Mouse (Mus musculus) hematopoietic stem cell, adult 5-6 weeks (primary cell): ENCODE measurements at regions not wholly inside any gene's neighbourhood (a gene's known extent, or its start where the extent isn't known, plus 50 kb on each side); places are given as distances from the start of the nearest gene placed in this dataset.

Source experiments
- ATAC-seq, 2 experiments: fragments of 125-278 bp in 1 of 2; replicated peaks in 1 of 2; 2 replicates each; pipeline ENCODE4 v1.8.0; 2016 to 2017; ENCODE audit warnings: inconsistent platforms in 2 of 2, mild to moderate bottlenecking in 2 of 2, moderate number of reproducible peaks in 2 of 2, low read depth in 1 of 2, moderate TSS enrichment in 1 of 2; ENCODE audit not compliant: low FRiP score in 2 of 2, poor library complexity in 2 of 2, severe bottlenecking in 2 of 2, insufficient read depth in 1 of 2, low TSS enrichment in 1 of 2

DNA sequence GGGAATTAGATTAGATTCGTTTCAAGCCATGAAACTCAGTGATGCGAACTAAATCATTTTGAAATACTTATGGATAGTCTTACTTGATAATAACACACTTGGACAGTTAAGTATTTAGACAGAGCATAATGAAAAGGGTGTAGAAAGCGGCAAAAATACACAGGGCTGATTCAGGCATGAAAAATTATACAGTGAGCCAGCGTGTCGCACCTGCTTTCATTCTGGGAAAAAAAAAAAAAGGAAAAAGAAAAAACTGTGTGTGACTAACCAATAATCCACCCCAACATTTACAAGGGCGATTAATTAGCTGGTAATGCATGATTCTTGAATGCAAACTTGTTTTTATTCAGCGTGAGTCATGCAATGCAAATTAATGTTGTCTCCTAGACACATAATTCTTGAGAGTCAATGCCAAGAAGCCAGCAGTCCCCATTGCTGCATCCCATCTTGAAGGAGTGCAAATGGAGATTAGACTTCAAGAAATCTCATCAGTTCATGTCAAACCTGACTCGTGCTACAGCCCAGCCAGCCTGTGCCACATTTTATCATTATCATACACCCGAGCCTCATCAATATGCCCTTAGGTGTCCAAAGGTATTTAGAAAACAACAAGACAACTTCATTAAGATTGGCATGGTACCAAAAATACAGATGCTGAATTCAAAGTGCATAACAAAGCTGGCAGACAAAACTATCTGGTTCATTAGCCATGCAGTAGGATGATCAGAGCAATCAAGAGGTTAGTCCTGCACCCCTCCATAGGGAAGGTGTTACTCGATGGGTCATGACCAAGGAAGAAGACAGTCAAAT, 714.9 kb downstream of the Efnb2 start:
- ATAC-seq: no peak

DNA sequence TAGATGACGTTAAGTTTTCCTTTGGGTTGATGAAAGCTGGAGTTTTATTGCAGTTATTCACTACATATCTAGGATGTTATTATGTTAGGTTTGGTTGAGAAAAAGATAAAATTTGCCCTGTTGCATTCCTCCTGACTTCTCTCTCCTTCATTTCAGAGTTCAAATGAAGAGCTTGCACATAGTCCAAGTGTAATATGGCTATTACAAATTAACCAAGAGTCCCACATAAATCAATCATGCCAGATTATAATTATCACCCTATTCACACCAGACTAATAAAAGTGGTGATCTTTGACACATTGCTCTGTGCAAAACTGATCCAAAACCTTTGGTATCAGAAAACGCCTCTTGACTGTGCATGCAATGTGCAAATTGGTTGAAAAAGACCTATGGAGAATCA, 724.4 kb downstream of the Efnb2 start:
- no peak for ATAC-seq

DNA sequence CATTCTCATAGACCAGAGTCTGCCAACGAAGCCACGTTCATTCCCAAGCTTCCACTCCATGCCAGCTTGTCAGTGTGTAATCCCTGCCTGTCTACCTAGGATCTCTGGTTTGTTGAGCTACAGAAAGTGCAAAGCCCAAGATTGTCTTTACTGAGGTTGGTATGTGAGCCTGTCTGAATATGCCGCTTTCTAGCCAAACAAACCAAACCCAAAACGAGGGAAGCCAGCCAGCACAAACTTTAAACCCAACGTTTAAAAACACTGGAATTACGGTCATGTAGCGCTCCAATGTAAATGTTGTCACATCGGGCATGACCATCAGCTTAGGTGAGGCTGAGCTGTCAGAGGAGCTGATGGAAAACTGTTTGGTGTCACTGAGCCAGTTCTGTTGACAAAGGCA, 741.6 kb downstream of the Efnb2 start:
- no peak for ATAC-seq

DNA sequence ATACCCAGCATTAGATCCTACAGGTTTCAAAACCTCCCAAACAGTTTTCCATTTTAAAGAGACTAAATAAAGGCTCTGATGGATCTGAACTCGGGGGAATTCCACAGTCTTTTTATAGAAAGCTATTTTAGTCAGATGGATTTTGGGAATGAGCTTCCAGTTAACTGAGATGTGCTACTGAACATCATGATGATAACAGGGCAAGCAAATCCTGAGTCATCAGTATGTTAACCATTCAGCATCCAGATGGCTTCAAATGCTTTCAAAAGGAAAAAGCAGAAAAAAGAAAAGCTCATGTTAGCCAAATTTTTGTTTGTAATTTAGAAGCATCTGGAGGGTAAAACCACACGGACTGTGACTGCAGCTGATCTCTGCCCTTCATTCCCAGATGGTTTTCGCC, 766.7 kb downstream of the Efnb2 start:
- ATAC-seq: no peak

DNA sequence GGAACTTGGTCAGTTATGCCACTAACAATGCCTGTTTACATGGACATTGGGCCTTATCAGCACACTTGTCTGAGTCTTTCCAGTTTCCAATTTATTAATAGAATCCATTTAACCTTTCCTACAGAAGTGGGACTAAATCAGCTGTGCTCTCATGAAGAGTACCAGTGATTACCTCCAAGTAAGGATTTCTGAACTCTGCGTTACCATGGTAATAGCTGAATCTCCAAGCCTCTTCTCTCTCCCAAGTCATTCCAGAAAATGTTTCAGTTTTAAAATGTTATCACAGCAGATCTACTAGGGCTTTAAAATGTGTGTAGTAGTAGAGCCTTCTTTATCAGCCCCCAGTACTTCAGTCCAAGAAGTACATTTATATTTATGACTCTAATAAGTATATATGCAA, 807.9 kb downstream of the Efnb2 start:
- ATAC-seq: no peak

DNA sequence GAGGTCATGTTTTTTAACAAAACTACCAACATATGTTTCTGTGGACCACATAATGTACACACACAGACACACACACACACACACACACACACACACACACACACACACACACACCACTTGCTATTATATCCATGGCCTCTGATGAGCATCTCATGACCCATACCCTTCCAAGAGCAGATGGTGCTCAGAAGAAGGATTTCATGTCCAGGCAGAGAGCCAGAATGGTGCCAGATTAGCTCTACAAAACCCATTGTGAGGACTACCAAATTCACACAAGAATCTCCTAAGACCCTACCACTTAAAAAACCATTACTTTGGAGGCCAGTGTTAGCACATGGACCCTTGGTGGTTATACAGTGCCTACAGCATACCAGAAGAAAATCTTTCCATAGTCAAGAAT, 810.5 kb downstream of the Efnb2 start:
- no peak for ATAC-seq

DNA sequence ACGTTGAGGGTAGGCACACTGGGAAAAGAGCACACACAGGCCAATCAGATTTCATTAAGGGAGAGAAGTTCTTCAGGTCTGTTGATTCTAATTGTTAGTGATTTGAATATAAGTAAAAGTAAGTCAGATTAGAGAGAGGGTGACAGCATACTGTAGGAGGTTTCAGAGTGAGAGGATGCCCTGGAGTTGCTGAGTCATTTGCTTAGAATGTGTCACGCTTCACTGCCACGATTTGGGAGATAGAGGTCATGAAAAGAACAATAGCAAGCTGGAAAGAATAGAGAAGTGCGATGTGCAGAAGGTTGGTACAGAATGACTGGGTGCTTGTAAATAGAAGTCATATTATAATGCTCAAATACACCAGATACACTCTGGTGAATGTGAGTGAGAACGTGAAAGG, 829.1 kb downstream of the Efnb2 start:
- ATAC-seq: no peak

DNA sequence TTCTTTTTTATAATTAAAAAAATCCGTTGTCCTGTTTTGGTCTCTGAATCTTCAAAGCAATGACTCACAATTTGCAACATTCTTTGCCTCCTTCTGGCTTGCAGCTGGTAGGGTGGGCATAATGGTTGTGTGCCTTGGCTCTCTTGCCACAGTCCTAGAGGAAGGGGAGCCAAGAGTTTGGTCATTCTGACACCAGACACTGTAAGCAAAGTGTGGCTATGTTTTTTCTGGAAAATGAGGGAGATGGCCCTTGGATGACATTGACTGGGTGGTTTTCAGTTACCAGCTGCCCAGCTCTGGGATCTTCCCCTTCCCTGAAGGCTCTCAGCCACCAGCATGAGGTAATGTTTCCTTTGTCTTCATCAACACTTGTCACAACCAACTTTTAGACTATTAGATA, 833.2 kb downstream of the Efnb2 start:
- ATAC-seq: no peak

DNA sequence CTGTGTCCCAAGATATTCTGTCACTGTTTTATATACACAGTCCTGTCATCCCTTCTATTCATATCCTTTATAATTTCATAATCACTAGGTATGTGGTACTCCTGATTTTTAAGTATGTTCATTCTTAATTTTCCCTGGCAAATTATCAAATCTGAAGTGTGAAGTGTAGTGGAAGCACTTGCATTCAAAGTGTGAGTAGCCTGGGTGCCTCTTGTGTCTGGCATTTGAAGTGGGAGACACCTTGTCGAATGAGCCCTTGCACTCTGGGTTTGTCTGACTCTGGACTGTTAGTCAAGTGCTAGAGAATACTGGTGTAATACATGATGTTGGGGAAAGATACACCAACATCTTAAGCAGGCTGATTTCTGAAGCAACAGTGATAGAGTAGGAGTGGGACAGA, 852.6 kb downstream of the Efnb2 start:
- ATAC-seq: no peak

DNA sequence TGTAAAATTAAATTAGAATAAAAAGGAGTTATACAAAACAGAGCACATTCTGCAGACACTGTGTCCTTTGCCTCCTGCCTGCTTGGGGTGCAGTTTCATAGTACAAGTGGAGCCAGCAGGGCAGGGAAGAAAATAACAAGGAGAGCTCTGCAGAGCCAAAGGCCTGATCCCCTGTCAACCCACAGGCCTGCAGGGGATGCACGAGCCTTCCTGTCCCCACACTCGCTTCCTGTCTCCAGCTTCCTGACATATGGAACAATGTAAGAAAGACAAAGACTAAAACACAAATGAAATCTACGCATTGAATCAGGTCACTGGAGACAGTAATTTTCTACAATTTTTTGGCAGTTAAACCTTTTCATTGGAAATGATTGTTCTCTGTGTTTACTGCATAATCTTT, 861.8 kb downstream of the Efnb2 start:
- no peak for ATAC-seq

DNA sequence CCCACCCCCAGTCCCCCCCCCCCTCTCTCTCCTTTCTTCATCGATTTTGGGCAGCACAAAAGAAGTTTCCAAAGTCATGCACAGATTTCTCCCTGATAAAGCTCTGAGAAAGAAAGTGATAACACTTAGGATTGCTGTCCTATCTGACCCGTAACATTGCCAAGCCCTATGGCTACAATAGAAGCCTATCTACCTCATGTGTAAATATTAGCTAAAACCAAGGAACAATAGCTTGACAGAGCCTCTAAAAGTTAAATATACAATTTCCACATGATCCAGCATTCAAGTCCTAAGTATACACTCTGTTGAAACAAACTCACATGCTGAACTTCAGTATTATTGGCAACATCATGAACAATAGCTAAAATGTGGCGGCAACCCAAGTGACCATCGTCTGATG, 864.9 kb downstream of the Efnb2 start:
- ATAC-seq: no peak

DNA sequence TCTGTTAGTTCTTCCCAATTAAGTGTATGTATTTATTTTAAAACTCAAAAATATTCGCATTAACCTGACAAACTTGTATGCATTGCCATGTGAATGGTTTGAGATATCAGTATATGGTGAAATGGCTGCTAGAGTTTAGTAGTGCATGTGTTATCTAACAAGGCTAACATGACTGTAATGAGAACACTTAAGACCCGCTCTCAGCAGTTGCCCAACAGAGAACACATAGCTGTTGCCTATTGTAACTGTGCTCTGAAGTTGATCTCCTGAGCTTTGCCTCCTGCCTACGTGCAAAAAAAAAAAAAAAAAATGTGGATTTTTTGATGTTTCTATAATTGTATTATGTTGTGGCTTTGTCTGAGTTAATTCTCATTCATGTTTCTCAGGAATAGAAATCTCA, 897.2 kb downstream of the Efnb2 start:
- no peak for ATAC-seq

DNA sequence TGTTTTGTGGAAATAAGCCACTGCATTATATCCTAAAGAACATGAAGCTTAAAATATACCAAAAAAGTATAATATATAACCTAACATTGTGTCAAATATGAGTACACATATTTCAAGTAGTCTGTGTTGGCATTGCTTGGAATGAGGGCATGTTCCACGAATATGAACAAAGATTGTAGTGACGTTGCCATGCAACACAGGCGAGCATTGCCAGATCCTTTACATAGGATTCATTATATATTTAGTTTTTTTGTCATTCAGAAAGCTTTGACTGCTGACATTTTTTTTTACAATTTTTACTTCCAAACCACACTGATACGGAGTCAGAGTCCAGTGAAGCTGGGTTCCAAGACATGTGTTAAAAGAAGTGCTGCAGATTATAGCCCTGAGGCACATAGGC, 900.1 kb downstream of the Efnb2 start:
- ATAC-seq: no peak

DNA sequence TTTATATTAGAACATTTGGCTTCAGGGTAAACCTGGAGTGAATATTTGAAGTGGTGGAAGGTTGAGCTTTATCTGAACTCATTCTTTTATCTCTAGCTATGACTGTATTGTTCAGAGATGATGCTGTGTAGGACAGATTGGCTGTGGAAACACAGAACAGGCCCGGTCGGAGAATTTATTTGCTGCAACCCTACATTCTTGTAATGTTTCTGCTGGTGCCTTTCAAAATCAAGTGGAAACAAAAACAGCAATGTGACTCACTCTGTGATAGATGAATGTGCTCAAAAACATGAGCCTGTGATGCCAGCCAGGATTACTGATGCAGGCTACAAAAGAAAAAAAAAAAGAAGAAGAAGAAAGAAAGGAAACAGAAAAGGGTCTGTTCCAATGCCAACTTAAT, 928.3 kb downstream of the Efnb2 start:
- no peak for ATAC-seq

DNA sequence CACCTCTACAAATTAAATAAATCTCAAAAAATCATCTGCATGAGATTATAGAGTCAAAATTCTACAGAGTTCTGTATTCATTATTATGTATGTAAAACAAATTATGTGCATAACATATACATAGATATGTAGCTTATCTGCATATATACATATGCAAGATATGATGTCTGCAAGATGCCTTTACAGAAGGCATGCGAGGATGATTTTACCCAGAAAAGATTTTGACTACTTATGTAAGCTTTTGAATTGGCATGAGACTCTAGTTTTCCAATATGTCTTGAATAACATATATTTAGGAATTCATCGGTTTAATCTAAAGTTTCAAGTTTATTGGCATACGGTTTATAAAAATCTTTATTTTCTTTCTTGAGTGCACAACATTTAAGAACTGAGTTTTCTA, 939.2 kb downstream of the Efnb2 start:
- no peak for ATAC-seq

DNA sequence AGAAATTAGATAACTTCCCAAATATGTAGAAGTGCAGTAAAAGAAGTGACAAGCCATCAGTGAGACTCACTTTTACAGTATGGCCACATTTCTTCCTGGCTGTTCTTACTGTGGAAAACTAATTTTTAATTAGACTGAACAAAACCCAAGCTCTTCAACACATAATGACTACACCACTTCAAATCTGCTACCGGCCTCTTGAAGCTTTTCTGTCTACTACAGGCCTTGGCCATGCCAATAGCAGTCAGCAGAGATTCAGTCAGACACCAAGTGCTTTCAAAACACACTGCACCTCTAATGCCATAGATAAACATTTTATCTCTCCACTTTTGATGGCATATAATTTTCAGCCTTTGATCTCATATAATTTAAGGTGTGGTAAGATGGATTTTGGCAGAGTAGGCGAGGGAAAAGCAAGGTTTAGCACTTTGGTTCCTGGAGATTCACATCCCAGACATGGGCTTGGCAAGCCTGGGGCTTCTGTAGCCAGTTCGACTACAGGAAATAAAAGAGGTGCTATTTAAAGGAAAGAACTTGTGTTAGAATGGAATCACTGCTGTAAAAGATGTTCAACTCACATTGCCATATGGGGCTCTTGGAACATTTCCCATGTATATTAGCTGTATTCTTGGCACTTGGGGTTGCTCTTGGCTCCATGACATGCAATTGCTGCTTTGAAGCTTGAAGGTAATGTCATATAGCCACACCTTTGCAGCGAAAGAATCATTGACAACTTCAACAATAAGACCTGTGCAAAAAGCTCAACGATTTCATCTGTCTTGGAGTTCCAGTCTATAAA, 941.9 kb downstream of the Efnb2 start:
- ATAC-seq: no peak

DNA sequence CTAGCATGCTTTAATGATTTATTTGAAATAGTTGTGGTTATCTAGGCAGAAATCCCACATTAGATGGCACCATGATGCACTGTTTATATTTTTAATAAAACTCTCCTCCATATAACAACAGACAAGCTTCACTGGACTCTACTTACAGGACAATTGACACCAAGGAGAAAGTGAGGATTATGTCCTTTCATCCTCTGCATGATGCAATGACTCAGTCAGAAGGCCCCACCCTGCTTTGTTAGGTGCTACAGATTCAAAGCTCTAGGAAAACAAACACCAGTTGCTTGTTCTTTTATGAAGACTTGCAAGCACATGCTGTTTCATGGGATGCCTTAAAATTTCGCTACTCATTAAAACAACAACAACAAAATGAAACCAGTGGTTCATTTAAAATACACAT, 950.3 kb downstream of the Efnb2 start:
- ATAC-seq: no peak

DNA sequence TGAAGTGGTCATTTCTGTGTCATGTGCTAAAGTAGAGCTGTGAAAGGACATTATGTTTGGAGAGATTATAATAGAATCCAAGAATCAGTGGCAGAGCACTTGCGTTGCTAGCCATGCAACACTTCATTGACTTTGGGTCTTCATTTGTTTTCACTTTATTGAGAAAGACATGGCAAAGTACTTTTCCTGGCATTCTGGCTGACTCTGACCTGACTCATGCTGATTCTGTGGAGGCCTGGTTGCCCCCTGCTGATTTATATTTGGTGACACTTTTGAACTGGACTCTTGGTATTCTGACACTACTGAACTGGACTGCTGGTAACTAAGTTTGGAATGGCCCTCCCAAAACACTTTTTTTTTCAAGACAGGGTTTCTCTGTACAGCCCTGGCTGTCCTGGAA, 951.6 kb downstream of the Efnb2 start:
- no peak for ATAC-seq
